Mouse (Mus musculus) urinary bladder, postnatal 4 days (tissue): ENCODE data around the gene BC080695.
"Not testable (repeated sequence)": the region's sequence is repeated elsewhere in the genome, so short reads cannot be mapped to it uniquely, and the experiment has no call there.

Experiments used
- DNase-seq, 2 experiments: peaks; one replicate each; pipeline ENCODE4 v3.0.0; 2021 to 2022; ENCODE audit warnings: low spot score in 2 of 2

The BC080695 gene

DNA sequence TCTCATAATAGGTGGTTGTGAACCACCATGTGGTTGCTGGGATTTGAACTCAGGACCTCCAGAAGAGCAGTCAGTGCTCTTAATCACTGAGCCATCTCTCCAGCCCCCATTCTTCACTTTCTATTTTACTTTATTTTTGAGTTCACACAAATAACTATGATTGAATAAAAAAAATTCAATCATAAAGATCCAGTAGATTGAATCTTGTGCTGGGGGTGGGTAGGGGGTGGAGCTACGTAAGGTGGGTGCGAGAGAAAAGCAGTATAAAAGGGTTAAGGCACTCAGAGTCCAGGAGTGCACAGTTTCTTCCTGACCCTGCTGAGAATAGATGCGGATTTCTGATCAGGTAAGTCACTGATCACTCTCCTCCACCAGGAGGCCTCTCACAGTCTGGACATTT is at the start of gene BC080695, which contains the start of gene Gm13057:
BC080695 (plus strand) TSS at position 301 of the 400 bp plus-strand sequence.
Gm13057 (plus strand) TSS at position 310 of the 400 bp plus-strand sequence.
- DNase-seq, result not testable (repeated sequence)

DNA sequence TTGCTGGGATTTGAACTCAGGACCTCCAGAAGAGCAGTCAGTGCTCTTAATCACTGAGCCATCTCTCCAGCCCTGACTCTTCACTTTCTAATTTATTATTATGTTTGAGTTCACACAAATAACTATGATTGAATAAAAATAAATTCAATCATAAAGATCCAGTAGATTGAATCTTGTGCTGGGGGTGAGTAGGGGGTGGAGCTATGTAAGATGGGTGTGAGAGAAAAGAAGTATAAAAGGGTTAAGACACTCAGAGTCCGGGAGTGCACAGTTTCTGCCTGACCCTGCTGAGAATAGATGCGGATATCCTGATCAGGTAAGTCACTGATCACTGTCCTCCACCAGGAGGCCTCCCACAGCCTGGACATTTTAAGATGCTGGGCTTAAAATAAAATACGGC is 40.5 kb upstream of the BC080695 start, which contains the start of gene Gm13043:
Gm13043 (plus strand) TSS at position 301 of the 400 bp plus-strand sequence.
- DNase-seq, result no peak

DNA sequence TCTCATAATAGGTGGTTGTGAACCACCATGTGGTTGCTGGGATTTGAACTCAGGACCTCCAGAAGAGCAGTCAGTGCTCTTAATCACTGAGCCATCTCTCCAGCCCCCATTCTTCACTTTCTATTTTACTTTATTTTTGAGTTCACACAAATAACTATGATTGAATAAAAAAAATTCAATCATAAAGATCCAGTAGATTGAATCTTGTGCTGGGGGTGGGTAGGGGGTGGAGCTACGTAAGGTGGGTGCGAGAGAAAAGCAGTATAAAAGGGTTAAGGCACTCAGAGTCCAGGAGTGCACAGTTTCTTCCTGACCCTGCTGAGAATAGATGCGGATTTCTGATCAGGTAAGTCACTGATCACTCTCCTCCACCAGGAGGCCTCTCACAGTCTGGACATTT is 15.8 kb upstream of the BC080695 start, which contains the start of gene Gm13040:
Gm13040 (plus strand) TSS at position 301 of the 400 bp plus-strand sequence.
- not testable (repeated sequence) for DNase-seq

DNA sequence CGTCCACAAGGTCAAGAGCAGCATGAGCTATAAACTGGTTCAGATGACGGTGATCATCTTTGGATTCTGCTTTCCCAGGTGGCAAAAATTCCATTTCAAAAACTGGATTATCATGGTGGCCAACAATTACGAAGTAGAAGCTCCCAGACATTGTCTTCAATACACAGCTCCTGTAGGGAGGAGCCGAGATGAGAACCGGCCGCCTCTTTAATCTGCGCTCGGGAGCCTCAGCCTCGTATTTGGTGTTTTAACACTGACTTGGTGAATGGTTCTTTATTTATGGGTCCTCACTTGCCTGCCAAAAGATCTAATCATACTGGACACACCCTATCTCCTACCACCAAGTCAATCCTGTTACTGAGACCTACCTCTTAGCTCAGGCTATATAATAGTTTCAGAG is 60.4 kb downstream of the BC080695 start:
- DNase-seq, result not testable (repeated sequence)

DNA sequence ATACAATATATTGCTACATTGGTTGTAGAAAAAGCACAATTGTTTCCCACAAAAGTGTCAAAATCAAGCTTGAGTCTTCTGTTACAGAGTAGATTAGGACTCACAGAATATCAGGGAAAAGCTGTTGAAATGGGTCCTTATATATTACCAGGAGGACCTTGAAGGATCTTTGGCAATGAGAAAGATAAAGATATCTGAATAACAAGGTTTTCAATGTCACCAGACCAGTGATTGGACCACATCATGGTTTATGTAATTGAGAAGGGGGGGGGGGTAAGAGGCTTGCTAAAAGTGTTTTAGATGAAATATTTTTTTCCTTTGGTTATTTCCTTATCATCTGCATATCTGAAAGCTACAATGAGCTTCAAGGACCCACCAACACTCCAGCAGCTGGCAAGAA is 63.2 kb downstream of the BC080695 start, which contains the start of gene Gm13083:
Gm13083 (plus strand) TSS at position 301 of the 400 bp plus-strand sequence.
- not testable (repeated sequence) for DNase-seq

DNA sequence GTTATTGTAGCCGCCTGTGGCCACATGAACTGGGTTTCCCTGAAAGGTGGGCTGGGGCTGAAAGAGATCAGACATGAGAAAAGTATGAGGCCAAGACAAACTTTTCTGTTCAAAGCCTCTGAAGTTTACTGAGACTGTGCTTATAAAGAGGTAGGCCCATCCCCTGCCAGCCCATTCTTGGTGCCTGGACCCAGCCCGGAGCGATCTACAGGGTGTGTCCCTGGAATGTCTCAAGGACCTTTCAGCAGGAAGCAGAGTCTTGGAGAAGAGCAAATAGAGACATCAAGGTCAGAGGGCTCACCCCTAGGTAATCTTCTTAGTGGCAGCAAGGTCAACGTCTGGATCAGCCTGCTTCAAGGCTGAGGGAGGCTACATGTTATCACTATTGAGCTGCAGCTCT is 66.6 kb downstream of the BC080695 start:
- DNase-seq, result not testable (repeated sequence)
